Mouse (Mus musculus): Measurements from ENCODE around the gene Noa1. TPM values are rescaled to one million over a fixed set of nuclear protein-coding genes. Genes with fewer than 3 reads are reported as not detected.
A peak's percentile ranks its signal among the peaks of the same experiment; 100 is the strongest.

Gene Noa1
- polyA plus RNA-seq (2016; fragmentation: Nextera tagmentation; extraction: Ambion mirVana) = 32.8 and 35.5 TPM in 2 replicates

DNA sequence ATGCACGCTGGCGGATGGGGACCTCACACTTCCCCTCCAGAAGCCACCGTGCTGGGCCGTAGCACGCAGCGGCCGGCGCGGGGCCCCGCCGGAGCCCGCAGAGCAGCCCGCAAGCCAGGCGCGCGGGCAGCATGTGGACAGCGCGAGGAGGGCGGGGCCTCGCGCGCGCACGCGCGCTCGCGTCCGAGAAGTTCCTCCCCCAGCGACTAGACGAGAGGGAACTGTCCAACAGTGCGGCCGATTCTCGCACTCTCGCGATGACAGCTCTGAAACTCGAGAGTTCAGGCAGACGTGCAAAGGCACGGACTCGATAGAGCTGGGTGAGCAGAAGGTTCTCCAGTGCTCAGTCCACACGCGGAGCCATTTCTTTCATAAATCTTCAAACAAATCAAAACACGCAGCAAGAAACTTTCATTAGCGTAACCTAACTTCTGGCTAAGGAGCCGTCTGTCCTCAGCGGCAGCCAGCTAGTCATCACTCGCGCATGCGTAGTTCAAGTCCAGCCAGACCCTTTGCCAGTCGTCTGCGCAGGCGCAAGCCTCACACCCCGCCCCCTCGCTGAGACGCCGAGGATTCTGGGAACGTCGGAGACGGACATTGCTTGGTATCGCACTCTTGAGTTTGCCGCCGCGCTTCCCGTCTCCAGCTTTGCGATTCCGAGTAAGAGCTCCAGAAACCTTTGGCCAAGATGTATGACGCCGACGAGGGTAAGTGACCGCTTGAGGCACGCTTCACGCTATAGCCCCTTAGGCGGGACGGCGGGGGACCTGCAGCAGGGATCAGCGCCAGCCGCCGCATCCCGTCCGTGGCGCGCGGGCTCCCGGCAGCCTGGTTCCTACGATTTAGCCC, at the start of gene Noa1, which contains the start of gene Polr2b:
TSS of gene Noa1 (minus strand) at position 161 of the 849 bp plus-strand sequence.
TSS of gene Polr2b (plus strand) at position 224 of the 849 bp plus-strand sequence.
- under 1% methylated on average over 85 of the region's 85 CpGs for WGBS
- H3K4me3 ChIP-seq = peak within 1 kb of the TSS; percentile 78
- H3K27me3 ChIP-seq = no peaks in the 10 kb centered on the region
- ATAC-seq (ENCODE audit: low FRiP score) = peak; percentile 97
- peak within 1 kb of the TSS; percentile 93 for H3K9ac ChIP-seq
- H3K36me3 ChIP-seq = peaks cover 39% of the 10 kb centered on the region
- H3K9me3 ChIP-seq (replicated peaks) = no peaks in the 10 kb centered on the region
- peak within 1 kb of the TSS; percentile 98 for H3K4me2 ChIP-seq (replicated peaks)
- peaks cover 32% of the 10 kb centered on the region for H3K4me1 ChIP-seq
- peak within 1 kb of the TSS; percentile 90 for H3K27ac ChIP-seq

DNA sequence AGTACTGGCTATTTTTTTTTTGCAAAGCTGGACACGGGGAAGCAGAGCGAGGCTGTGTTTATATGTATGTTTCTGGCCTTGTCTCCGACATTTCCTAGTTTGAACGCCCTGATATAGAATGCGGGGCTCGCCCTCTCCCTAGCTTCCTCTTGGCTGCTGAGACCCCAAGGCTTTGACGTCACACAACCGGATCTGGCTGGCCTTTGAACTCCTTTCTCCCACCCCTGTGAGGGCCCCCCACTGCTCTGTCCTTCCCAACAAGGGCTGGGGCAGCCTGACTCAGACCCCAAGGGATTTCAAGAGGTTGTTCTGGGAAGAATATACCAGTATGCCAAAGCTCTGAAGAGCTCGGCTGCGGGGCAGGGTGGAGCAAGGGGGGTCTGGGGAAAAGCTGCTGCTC, 48.5 kb upstream of the Noa1 start:
- H3K9ac ChIP-seq = peak overlapping the region; percentile 47
- no peaks in the 10 kb centered on the region for H3K36me3 ChIP-seq
- no peak overlapping the region for H3K27ac ChIP-seq
- WGBS = 3% methylated on average over 10 of the region's 10 CpGs
- H3K9me3 ChIP-seq (replicated peaks) = no peaks in the 10 kb centered on the region
- H3K4me1 ChIP-seq = peaks cover 4% of the 10 kb centered on the region
- peak overlapping the region; percentile 55 for H3K4me2 ChIP-seq (replicated peaks)
- ATAC-seq (ENCODE audit: low FRiP score) = peak; percentile 62
- peaks cover 4% of the 10 kb centered on the region; the same call in 1 of the 2 replicates for H3K27me3 ChIP-seq
- peak overlapping the region; percentile 30 for H3K4me3 ChIP-seq

DNA sequence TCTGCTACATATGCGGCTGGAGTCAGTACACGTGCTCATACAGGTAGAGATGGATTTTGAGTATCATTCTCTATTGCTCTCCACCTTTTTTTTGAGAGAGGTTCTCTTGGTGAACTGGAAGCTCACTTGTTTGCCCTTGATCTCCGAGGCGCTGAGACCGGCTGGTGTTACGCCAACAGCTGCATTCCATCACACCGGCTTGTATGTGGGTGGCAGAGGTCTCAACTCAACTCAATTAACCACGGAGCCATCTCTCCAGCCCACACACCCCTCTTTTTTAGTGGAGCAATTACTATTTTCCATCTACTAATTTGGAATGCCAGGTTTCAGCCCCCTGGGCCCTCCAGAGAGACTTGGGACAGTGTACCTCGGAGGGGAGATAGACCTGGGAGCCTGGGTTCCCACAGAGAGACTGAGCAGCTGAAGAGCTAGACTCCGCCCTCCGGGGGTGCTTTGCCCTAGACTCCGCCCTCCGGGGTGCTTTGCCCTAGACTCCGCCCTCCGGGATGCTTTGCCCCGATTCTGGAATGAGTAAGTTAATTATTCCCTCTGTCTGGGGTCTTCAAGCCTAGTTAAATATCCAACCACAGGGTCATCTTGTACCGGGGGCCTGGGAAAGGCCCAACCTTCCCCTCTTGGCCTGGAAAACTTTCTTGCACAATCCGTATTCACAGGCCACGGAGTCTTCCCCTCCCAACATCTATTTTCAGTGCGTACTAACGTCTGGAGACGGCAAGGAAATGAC, 47.7 kb upstream of the Noa1 start:
- Histone ChIP-seq H3K9me3 (replicated peaks) (no peaks in the 10 kb centered on the region), H3K27me3 (peaks cover 4% of the 10 kb centered on the region; the same call in 1 of the 2 replicates), H3K9ac (peak overlapping the region; percentile 47; the same call in 1 of the 2 replicates), H3K36me3 (no peaks in the 10 kb centered on the region), H3K4me3 (peak overlapping the region; percentile 30), H3K4me2 (replicated peaks) (peak overlapping the region; percentile 55), H3K4me1 (peaks cover 4% of the 10 kb centered on the region), H3K27ac (0 out of 2 replicates have a peak overlapping the region, but pooled peaks have one; percentile 40)
- peak; percentile 51 for ATAC-seq (ENCODE audit: low FRiP score)
- 16% methylated on average over 22 of the region's 22 CpGs for WGBS

DNA sequence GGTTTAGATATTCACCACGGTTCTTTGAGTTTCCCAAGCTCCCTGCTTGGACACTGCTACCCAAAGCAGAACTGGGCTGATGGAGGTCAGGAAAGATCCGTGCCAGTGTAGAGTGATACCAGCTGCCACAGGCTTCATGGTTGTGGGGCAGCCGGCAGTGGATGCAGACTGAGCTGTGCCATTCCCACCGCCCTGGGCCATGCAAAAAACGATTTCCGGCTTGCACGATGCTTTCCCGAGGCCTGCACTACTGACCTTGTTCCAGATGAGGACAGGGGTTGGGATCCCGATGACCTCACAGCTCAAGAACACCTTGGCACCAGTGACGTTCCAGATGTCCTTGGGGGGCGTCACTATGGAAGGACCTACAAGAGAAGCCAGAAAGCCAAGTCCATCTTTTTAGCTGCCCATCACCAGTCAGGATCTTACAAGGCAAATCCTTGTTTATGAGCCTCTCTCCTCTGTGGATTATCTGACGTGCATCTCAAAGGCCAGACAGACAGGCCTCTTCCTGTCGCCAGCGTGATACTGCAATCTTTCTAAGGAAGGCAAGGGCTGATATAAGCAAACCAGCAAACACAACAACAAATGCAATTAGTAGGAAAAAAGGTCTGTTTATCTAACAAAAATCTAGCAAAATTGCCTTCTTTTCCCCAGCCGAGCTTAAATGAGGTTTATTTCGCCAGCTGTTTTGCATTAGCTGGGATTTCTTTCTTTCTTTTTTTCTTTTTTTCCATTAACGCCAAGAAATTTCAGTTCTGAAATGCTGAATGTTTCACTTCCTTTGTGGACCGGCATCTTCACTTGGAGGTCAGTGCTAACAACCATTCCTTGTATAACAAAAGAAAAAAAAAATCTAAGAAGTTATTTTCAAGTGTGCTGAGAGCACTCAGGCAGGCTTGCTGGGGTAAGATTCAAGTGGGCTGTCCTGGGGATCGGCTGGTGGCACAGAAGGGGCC, 45.7 kb upstream of the Noa1 start:
- peaks cover 4% of the 10 kb centered on the region for H3K4me1 ChIP-seq
- ATAC-seq (ENCODE audit: low FRiP score) = no peak
- no peaks in the 10 kb centered on the region; the same call in 1 of the 2 replicates for H3K36me3 ChIP-seq
- no peak overlapping the region for H3K4me2 ChIP-seq (replicated peaks)
- WGBS = 79% methylated on average over 19 of the region's 19 CpGs
- H3K27ac ChIP-seq = no peak overlapping the region
- H3K9ac ChIP-seq = no peak overlapping the region
- H3K4me3 ChIP-seq = no peak overlapping the region
- peaks cover 4% of the 10 kb centered on the region; the same call in 1 of the 2 replicates for H3K27me3 ChIP-seq
- no peaks in the 10 kb centered on the region for H3K9me3 ChIP-seq (replicated peaks)

DNA sequence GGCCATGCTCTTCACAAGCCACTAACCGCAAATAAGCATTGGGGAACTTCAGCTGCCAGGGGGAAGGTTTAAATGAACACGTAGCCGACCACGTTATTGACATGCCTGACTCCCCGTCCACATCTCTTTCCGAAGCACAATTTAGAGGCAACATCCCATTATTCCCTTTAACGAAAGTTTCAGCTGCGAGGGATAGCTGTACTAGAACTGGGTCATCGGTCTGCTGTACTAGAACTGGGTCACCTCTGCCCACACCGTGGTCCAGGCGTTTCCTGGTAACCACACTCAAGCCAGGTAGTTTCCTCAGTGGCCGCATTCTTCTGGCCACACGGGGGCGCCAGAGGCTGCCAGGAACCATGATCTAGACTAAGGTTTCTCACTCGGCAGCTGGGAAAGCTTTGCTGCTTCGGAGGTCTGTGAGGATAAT, 44.5 kb upstream of the Noa1 start:
- Histone ChIP-seq H3K4me3 (peak overlapping the region; percentile 11; the same call in 1 of the 2 replicates), H3K9ac (no peak overlapping the region)

DNA sequence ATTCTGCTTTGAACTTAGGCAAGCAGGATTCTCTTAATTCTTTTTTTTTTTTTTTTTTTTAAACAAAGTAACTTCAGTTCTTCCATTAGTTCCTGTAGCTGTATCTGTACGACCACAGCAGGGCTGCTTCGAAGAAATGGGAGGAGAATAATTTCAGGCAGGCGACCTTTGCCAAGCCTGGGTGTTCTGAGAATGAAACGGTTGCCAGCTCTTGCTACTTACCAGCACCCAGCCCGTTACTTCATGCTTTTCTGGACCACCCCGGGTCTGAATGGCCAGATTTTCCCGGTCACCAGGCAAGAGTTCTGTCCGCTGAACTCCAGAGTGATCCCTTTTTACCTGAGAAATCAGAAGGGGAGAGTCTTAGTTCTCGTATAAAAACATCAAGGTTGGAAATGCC, 41.8 kb upstream of the Noa1 start:
- Histone ChIP-seq H3K36me3 (peaks cover 37% of the 10 kb centered on the region), H3K9me3 (replicated peaks) (no peaks in the 10 kb centered on the region), H3K4me3 (no peak overlapping the region), H3K27ac (no peak overlapping the region), H3K27me3 (peaks cover 4% of the 10 kb centered on the region; the same call in 1 of the 2 replicates), H3K4me2 (replicated peaks) (no peak overlapping the region), H3K9ac (no peak overlapping the region), H3K4me1 (no peaks in the 10 kb centered on the region)
- no peak for ATAC-seq (ENCODE audit: low FRiP score)
- WGBS = 78% methylated on average over 9 of the region's 9 CpGs

More for the DNA sequence above, 44.5 kb upstream of the Noa1 start:
- Histone ChIP-seq H3K27me3 (peaks cover 4% of the 10 kb centered on the region; the same call in 1 of the 2 replicates), H3K9me3 (replicated peaks) (no peaks in the 10 kb centered on the region), H3K4me2 (replicated peaks) (peak overlapping the region; percentile 47), H3K36me3 (peaks cover 11% of the 10 kb centered on the region), H3K4me1 (peaks cover 4% of the 10 kb centered on the region), H3K27ac (no peak overlapping the region)
- peak; percentile 66 for ATAC-seq (ENCODE audit: low FRiP score)
- WGBS = 9% methylated on average over 16 of the region's 16 CpGs

DNA sequence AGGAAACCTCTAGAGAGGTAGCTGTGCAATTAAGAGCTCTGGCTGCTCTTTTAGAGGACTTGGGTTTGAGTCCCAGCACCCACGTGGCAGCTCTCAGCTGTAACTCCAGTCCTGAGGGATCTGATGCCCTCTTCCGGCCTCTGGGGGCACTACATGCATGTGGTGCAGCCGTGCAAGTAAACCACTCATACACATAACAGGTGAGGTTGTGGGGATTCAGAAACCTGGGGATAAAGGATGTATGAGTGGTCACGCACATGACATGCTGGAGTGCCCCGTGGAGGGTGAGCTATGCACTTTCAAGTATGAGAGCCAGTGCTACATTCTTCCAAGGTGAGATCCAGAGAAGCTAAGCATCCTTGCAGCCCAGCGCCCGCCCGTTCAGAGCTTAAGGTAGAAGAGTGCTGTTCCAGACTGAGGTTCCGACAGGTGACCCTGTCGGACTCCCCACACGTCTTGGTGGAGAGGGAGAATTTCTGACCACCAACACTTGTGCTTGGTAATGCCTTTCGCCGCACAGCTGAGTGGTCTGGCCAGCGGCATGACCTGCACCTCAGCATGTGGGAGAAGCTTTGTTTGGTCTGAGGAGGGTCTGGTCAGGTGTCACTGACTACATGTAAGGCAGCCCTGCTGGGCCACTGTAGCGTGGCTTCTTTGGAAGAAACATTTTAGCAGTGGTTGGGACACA, 40.2 kb upstream of the Noa1 start:
- no peak overlapping the region for H3K27ac ChIP-seq
- no peak overlapping the region for H3K4me3 ChIP-seq
- H3K36me3 ChIP-seq = peaks cover 50% of the 10 kb centered on the region
- no peak overlapping the region for H3K9ac ChIP-seq
- no peaks in the 10 kb centered on the region for H3K9me3 ChIP-seq (replicated peaks)
- no peaks in the 10 kb centered on the region for H3K4me1 ChIP-seq
- no peak overlapping the region for H3K4me2 ChIP-seq (replicated peaks)
- ATAC-seq (ENCODE audit: low FRiP score) = no peak
- WGBS = 92% methylated on average over 15 of the region's 15 CpGs
- no peaks in the 10 kb centered on the region for H3K27me3 ChIP-seq

DNA sequence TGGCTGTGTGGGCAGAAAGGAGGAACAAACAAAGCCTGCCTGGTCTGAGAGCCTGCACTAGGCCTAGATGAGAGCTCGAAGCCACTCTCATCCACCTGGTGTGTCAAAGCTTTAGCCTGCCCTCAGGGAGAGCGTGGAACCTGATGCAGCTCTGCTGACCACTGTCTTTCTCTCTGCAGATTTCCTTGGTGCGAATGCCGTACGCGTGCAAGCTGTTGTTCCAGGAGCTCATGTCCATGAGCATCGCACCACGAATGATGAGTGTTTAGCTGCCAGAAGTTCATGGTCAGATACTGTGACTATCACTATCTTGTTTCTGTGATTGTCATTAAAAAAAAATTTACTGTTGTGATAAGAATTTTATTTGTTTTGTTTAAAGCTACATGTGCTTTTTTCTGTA, 39.0 kb upstream of the Noa1 start:
- H3K27me3 ChIP-seq = no peaks in the 10 kb centered on the region
- ATAC-seq (ENCODE audit: low FRiP score) = no peak

DNA sequence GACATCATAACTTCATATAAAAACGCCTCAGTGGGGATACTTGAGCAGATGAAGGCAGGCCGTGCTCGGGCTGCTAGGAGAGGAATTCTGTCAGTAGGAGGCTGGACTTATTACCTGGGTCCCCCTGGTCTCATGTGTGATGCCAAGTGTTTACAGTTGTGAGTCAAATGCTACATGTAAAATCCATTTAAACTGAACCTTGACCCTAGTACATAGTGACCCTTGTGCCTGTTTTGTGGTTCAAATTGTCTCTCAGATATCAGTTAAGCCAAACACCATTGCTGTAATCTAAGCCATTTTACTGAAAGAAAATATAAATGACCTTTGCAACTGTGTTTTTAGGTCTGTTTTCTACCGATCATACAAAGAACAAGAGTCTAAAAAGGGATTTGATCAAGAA, 30.1 kb upstream of the Noa1 start:
- H3K9ac ChIP-seq = no peak overlapping the region
- WGBS = 92% methylated on average over 4 of the region's 4 CpGs

More for the DNA sequence above, 39.0 kb upstream of the Noa1 start:
- H3K4me2 ChIP-seq (replicated peaks) = no peak overlapping the region
- WGBS = 97% methylated on average over 8 of the region's 8 CpGs
- no peaks in the 10 kb centered on the region for H3K9me3 ChIP-seq (replicated peaks)
- H3K27ac ChIP-seq = no peak overlapping the region
- no peak overlapping the region for H3K4me3 ChIP-seq
- no peaks in the 10 kb centered on the region for H3K4me1 ChIP-seq
- no peak overlapping the region for H3K9ac ChIP-seq
- H3K36me3 ChIP-seq = peaks cover 58% of the 10 kb centered on the region

DNA sequence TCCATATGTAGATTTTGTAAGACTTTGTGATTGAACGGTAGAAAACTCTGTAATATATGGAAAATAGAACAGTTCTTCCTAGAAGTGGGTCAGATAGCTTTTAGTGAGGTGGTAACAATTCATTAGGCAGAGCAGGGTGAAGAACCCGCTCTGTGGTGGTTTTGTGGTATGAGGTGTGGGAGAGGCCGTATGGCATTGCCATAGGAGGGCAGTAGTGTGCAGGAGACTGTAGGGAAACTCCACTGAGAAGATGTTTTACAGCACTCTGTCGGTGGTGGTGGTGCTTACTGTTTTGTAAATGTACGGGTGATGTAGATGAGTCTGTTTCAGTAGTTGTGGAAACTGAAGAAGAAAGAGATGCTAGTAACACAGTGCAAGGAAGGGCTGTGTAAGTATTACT, 20.3 kb upstream of the Noa1 start:
- Histone ChIP-seq H3K4me2 (replicated peaks) (no peak overlapping the region), H3K4me3 (no peak overlapping the region), H3K9ac (no peak overlapping the region), H3K27ac (no peak overlapping the region), H3K36me3 (peaks cover 84% of the 10 kb centered on the region), H3K4me1 (no peaks in the 10 kb centered on the region), H3K27me3 (no peaks in the 10 kb centered on the region), H3K9me3 (replicated peaks) (no peaks in the 10 kb centered on the region)
- no peak for ATAC-seq (ENCODE audit: low FRiP score)
- WGBS = 83% methylated on average over 5 of the region's 5 CpGs

More for the DNA sequence above, 30.1 kb upstream of the Noa1 start:
- Histone ChIP-seq H3K9me3 (replicated peaks) (no peaks in the 10 kb centered on the region), H3K36me3 (peaks cover 84% of the 10 kb centered on the region), H3K4me3 (no peak overlapping the region), H3K27me3 (no peaks in the 10 kb centered on the region), H3K27ac (no peak overlapping the region), H3K4me1 (no peaks in the 10 kb centered on the region), H3K4me2 (replicated peaks) (no peak overlapping the region)
- ATAC-seq (ENCODE audit: low FRiP score) = no peak

DNA sequence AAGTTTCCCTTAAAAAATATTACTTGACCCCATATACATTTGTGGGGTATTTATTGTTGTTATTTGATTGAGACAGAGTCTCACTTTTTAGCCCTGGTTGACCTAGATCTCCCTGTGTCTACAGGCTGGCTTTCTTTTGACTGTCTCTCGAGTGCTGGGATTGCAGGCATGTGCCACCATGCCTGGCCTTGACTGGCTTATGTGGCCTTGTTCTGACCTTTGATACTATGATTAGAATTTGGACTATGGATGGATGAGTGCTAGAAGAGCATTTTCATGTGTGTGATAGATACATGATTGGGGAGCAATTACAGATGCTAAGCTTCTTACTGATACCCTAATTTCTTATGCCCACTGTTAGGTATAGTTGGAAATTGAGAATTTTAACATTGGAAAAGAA, 15.1 kb upstream of the Noa1 start:
- 94% methylated on average over 1 of the region's 1 CpGs for WGBS

More for the DNA sequence above, 15.1 kb upstream of the Noa1 start:
- no peaks in the 10 kb centered on the region for H3K9me3 ChIP-seq (replicated peaks)
- no peak for ATAC-seq (ENCODE audit: low FRiP score)
- no peak overlapping the region for H3K4me3 ChIP-seq
- H3K27ac ChIP-seq = no peak overlapping the region
- H3K4me1 ChIP-seq = no peaks in the 10 kb centered on the region
- no peak overlapping the region for H3K9ac ChIP-seq
- H3K36me3 ChIP-seq = peaks cover 89% of the 10 kb centered on the region
- no peak overlapping the region for H3K4me2 ChIP-seq (replicated peaks)
- H3K27me3 ChIP-seq = no peaks in the 10 kb centered on the region

Measured in hindbrain, embryonic 12.5 days (tissue).